Mouse (Mus musculus): ENCODE data around the gene Phf21a.

- TF ChIP-seq CTCF (conservative IDR thresholded peaks at IDR 0.05; ENCODE audit: low read length) (no peak), NANOG (IDR thresholded peaks at IDR 0.05; ENCODE audit: borderline replicate concordance, low read length) (no peak), POU5F1 (IDR thresholded peaks at IDR 0.05; ENCODE audit: borderline replicate concordance, low read length) (no peak)
Measured at GRCm38 (mm10) chr2:92301849-92302607, 209.1 kb downstream of the Phf21a start.

Measured in E14TG2a.4 (cell line).